Mouse (Mus musculus): ENCODE measurements around the gene U2af1. TPM values are rescaled to one million over a fixed set of nuclear protein-coding genes. Genes with fewer than 3 reads are reported as not detected.

U2af1 gene
- polyA plus RNA-seq, 1 experiment from 2014 or later: 105 TPM

GRCm38 (mm10) chr17:31636277-31636941 is 22.3 kb downstream of the U2af1 start:
- DNase-seq (ENCODE audit: low spot score) (no peak), ATAC-seq (ENCODE audit: low FRiP score) (0 out of 2 replicates have a peak, but pooled peaks have one; percentile 41)
- H3K4me2 ChIP-seq (replicated peaks): peak overlapping the region; percentile 92
- H3K9ac ChIP-seq: peak overlapping the region; percentile 57
- peaks cover 17% of the 10 kb centered on the region for H3K27me3 ChIP-seq (ENCODE audit: control insufficient read depth, insufficient read depth, low read length)
- peaks cover 21% of the 10 kb centered on the region for H3K4me1 ChIP-seq (replicated peaks; ENCODE audit: control insufficient read depth, insufficient read depth, low read length)
- no peaks in the 10 kb centered on the region for H3K36me3 ChIP-seq (replicated peaks; ENCODE audit: control insufficient read depth, insufficient read depth)
- WGBS: 5% methylated on average over 45 of the region's 45 CpGs
- H3K4me3 ChIP-seq (replicated peaks; ENCODE audit: low read length): peak overlapping the region; percentile 42
- no peak overlapping the region for H3K27ac ChIP-seq
- H3K9me3 ChIP-seq (ENCODE audit: control insufficient read depth, low read length): no peaks in the 10 kb centered on the region

- H3K27me3 ChIP-seq (ENCODE audit: control insufficient read depth, insufficient read depth, low read length): peaks cover 17% of the 10 kb centered on the region
- no peaks in the 10 kb centered on the region for H3K9me3 ChIP-seq (ENCODE audit: control insufficient read depth, low read length)
- 59% methylated on average over 11 of the region's 11 CpGs for WGBS
- H3K9ac ChIP-seq: no peak overlapping the region
- peak overlapping the region; percentile 92; the same call in 1 of the 2 replicates for H3K4me2 ChIP-seq (replicated peaks)
- peaks cover 21% of the 10 kb centered on the region for H3K4me1 ChIP-seq (replicated peaks; ENCODE audit: control insufficient read depth, insufficient read depth, low read length)
- H3K36me3 ChIP-seq (replicated peaks; ENCODE audit: control insufficient read depth, insufficient read depth): no peaks in the 10 kb centered on the region
- peak overlapping the region; percentile 42; the same call in 1 of the 2 replicates for H3K4me3 ChIP-seq (replicated peaks; ENCODE audit: low read length)
- no peak for DNase-seq (ENCODE audit: low spot score)
- no peak overlapping the region for H3K27ac ChIP-seq
- ATAC-seq (ENCODE audit: low FRiP score): no peak
Observed at GRCm38 (mm10) chr17:31635781-31636180, 22.9 kb downstream of the U2af1 start.

- Histone ChIP-seq H3K4me1 (replicated peaks; ENCODE audit: control insufficient read depth, insufficient read depth, low read length) (peaks cover 21% of the 10 kb centered on the region), H3K27me3 (ENCODE audit: control insufficient read depth, insufficient read depth, low read length) (peaks cover 17% of the 10 kb centered on the region), H3K4me3 (replicated peaks; ENCODE audit: low read length) (no peak overlapping the region), H3K9me3 (ENCODE audit: control insufficient read depth, low read length) (no peaks in the 10 kb centered on the region), H3K9ac (no peak overlapping the region), H3K27ac (no peak overlapping the region), H3K4me2 (replicated peaks) (no peak overlapping the region), H3K36me3 (replicated peaks; ENCODE audit: control insufficient read depth, insufficient read depth) (no peaks in the 10 kb centered on the region)
- 72% methylated on average over 5 of the region's 5 CpGs for WGBS
- DNase-seq (ENCODE audit: low spot score): no peak
- no peak for ATAC-seq (ENCODE audit: low FRiP score)
Observed at GRCm38 (mm10) chr17:31634896-31635295, 23.8 kb downstream of the U2af1 start.

GRCm38 (mm10) chr17:31633007-31633406 is 25.7 kb downstream of the U2af1 start:
- Histone ChIP-seq H3K36me3 (replicated peaks; ENCODE audit: control insufficient read depth, insufficient read depth) (no peaks in the 10 kb centered on the region), H3K27me3 (ENCODE audit: control insufficient read depth, insufficient read depth, low read length) (peaks cover 17% of the 10 kb centered on the region), H3K9me3 (ENCODE audit: control insufficient read depth, low read length) (no peaks in the 10 kb centered on the region), H3K27ac (no peak overlapping the region), H3K9ac (no peak overlapping the region), H3K4me1 (replicated peaks; ENCODE audit: control insufficient read depth, insufficient read depth, low read length) (peaks cover 20% of the 10 kb centered on the region), H3K4me2 (replicated peaks) (no peak overlapping the region), H3K4me3 (replicated peaks; ENCODE audit: low read length) (no peak overlapping the region)
- no peak for ATAC-seq (ENCODE audit: low FRiP score)
- 54% methylated on average over 6 of the region's 6 CpGs for WGBS
- no peak for DNase-seq (ENCODE audit: low spot score)

GRCm38 (mm10) chr17:31631081-31631800 is 27.5 kb downstream of the U2af1 start:
- no peaks in the 10 kb centered on the region for H3K36me3 ChIP-seq (replicated peaks; ENCODE audit: control insufficient read depth, insufficient read depth)
- DNase-seq (ENCODE audit: low spot score) (no peak), ATAC-seq (ENCODE audit: low FRiP score) (no peak)
- 85% methylated on average over 10 of the region's 10 CpGs for WGBS
- H3K9me3 ChIP-seq (ENCODE audit: control insufficient read depth, low read length): no peaks in the 10 kb centered on the region
- H3K27me3 ChIP-seq (ENCODE audit: control insufficient read depth, insufficient read depth, low read length): peaks cover 15% of the 10 kb centered on the region
- H3K4me1 ChIP-seq (replicated peaks; ENCODE audit: control insufficient read depth, insufficient read depth, low read length): peaks cover 3% of the 10 kb centered on the region
- H3K4me2 ChIP-seq (replicated peaks): no peak overlapping the region
- H3K4me3 ChIP-seq (replicated peaks; ENCODE audit: low read length): no peak overlapping the region
- H3K9ac ChIP-seq: no peak overlapping the region
- H3K27ac ChIP-seq: no peak overlapping the region

GRCm38 (mm10) chr17:31627961-31628360 is 30.7 kb downstream of the U2af1 start:
- H3K4me2 ChIP-seq (replicated peaks): no peak overlapping the region
- ATAC-seq (ENCODE audit: low FRiP score): no peak

GRCm38 (mm10) chr17:31623101-31623500 is 35.6 kb downstream of the U2af1 start:
- ATAC-seq (ENCODE audit: low FRiP score) (no peak), DNase-seq (ENCODE audit: low spot score) (no peak)
- Histone ChIP-seq H3K27ac (no peak overlapping the region), H3K9ac (no peak overlapping the region), H3K9me3 (ENCODE audit: control insufficient read depth, low read length) (no peaks in the 10 kb centered on the region), H3K27me3 (ENCODE audit: control insufficient read depth, insufficient read depth, low read length) (no peaks in the 10 kb centered on the region), H3K4me3 (replicated peaks; ENCODE audit: low read length) (no peak overlapping the region), H3K4me2 (replicated peaks) (no peak overlapping the region), H3K4me1 (replicated peaks; ENCODE audit: control insufficient read depth, insufficient read depth, low read length) (no peaks in the 10 kb centered on the region), H3K36me3 (replicated peaks; ENCODE audit: control insufficient read depth, insufficient read depth) (no peaks in the 10 kb centered on the region)
- WGBS: 98% methylated on average over 4 of the region's 4 CpGs

More at GRCm38 (mm10) chr17:31627961-31628360, 30.7 kb downstream of the U2af1 start:
- H3K4me3 ChIP-seq (replicated peaks; ENCODE audit: low read length): no peak overlapping the region
- no peaks in the 10 kb centered on the region for H3K4me1 ChIP-seq (replicated peaks; ENCODE audit: control insufficient read depth, insufficient read depth, low read length)
- no peaks in the 10 kb centered on the region for H3K9me3 ChIP-seq (ENCODE audit: control insufficient read depth, low read length)
- H3K36me3 ChIP-seq (replicated peaks; ENCODE audit: control insufficient read depth, insufficient read depth): no peaks in the 10 kb centered on the region
- no peaks in the 10 kb centered on the region for H3K27me3 ChIP-seq (ENCODE audit: control insufficient read depth, insufficient read depth, low read length)
- H3K27ac ChIP-seq: no peak overlapping the region
- no peak for DNase-seq (ENCODE audit: low spot score)
- H3K9ac ChIP-seq: no peak overlapping the region
- WGBS: 98% methylated on average over 2 of the region's 2 CpGs

GRCm38 (mm10) chr17:31613086-31613755 is 45.5 kb downstream of the U2af1 start:
- Histone ChIP-seq H3K4me3 (replicated peaks; ENCODE audit: low read length) (no peak overlapping the region), H3K36me3 (replicated peaks; ENCODE audit: control insufficient read depth, insufficient read depth) (no peaks in the 10 kb centered on the region), H3K9me3 (ENCODE audit: control insufficient read depth, low read length) (no peaks in the 10 kb centered on the region), H3K27me3 (ENCODE audit: control insufficient read depth, insufficient read depth, low read length) (no peaks in the 10 kb centered on the region), H3K4me1 (replicated peaks; ENCODE audit: control insufficient read depth, insufficient read depth, low read length) (no peaks in the 10 kb centered on the region), H3K4me2 (replicated peaks) (no peak overlapping the region), H3K9ac (no peak overlapping the region), H3K27ac (no peak overlapping the region)
- DNase-seq (ENCODE audit: low spot score) (no peak), ATAC-seq (ENCODE audit: low FRiP score) (no peak)
- whole genome bisulfite sequencing: 73% methylated on average over 4 of the region's 4 CpGs

- ATAC-seq (ENCODE audit: low FRiP score): no peak
- WGBS: 99% methylated on average over 3 of the region's 3 CpGs
- H3K36me3 ChIP-seq (replicated peaks; ENCODE audit: control insufficient read depth, insufficient read depth): peaks cover 24% of the 10 kb centered on the region
- no peaks in the 10 kb centered on the region for H3K27me3 ChIP-seq (ENCODE audit: control insufficient read depth, insufficient read depth, low read length)
- H3K4me1 ChIP-seq (replicated peaks; ENCODE audit: control insufficient read depth, insufficient read depth, low read length): no peaks in the 10 kb centered on the region
- no peak overlapping the region for H3K27ac ChIP-seq
- H3K9me3 ChIP-seq (ENCODE audit: control insufficient read depth, low read length): no peaks in the 10 kb centered on the region
- H3K4me3 ChIP-seq (replicated peaks; ENCODE audit: low read length): no peak overlapping the region
- no peak for DNase-seq (ENCODE audit: low spot score)
- no peak overlapping the region for H3K4me2 ChIP-seq (replicated peaks)
- H3K9ac ChIP-seq: no peak overlapping the region
Observed at GRCm38 (mm10) chr17:31609895-31610294, 48.8 kb downstream of the U2af1 start.
